Mouse (Mus musculus) ES-Bruce4 (cell line): ENCODE data around the gene Olfr193.
"Not testable (repeated sequence)": the region's sequence is repeated elsewhere in the genome, so short reads cannot be mapped to it uniquely, and the experiment has no call there.

Experiments
- CTCF ChIP-seq: IDR thresholded peaks from one replicate; pipeline ENCODE4 v1.8.1; 2011; ENCODE audit warnings: low read depth, low read length
- EP300 ChIP-seq: IDR thresholded peaks from 2 replicates; pipeline ENCODE4 v1.6.1; 2011; ENCODE audit warnings: low read depth, low read length; ENCODE audit not compliant: insufficient read depth

DNA sequence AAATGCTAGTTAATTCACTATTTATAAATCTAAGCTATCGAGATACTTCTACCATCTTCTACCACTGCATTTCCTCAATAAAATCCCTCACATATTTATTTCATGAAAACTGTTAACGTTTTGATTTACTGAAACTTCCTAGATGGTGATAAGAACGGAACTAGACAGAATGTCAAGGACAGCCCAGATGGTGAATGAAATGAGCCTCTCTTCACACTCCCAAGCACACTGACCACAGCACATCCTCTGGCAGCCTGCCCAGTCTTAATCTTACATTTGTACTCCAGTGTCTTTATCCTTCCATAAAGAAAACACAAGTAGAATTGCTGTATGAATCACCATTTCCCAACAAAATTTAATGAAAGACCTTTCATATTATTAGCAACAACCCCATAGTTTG is 49.3 kb downstream of the Olfr193 start:
- TF ChIP-seq CTCF, EP300: not testable (repeated sequence)
